8 mouse cellular contexts compared by ENCODE assay signal in genomic region chr13:98496917-98497870, GRCm38 (mm10). TPM values are rescaled to one million over a fixed set of nuclear protein-coding genes. Genes with fewer than 3 reads are reported as not detected.
DNase-seq lines count a peak whose midpoint lies in the region; ATAC-seq and TF ChIP-seq lines count a peak whose summit lies in the region.

No protein-coding gene starts in this region.

- no peak overlapping the region for H3K27ac ChIP-seq in intestine, embryonic 14.5 days (ENCODE audit: low read depth)
- H3K27ac ChIP-seq in intestine, embryonic 16.5 days (ENCODE audit: low read length) = no peak overlapping the region
- H3K27ac ChIP-seq in ES-Bruce4 (ENCODE audit: insufficient read depth, low read length) = no peak overlapping the region
- H3K27ac ChIP-seq in embryonic facial prominence, embryonic 11.5 days (replicated peaks; ENCODE audit: low read depth, low read length) = no peak overlapping the region
- no peak overlapping the region for H3K27ac ChIP-seq in kidney, embryonic 14.5 days (ENCODE audit: low read depth, low read length)
- no peak overlapping the region for H3K27ac ChIP-seq in thymus, adult 2 months (ENCODE audit: control insufficient read depth, insufficient read depth, low read length)

- WGBS in intestine, embryonic 14.5 days = 34% methylated on average over 16 of the region's 16 CpGs
- 35% methylated on average over 16 of the region's 16 CpGs for WGBS in intestine, embryonic 16.5 days
- WGBS in embryonic facial prominence, embryonic 11.5 days = 24% methylated on average over 16 of the region's 16 CpGs
- 18% methylated on average over 16 of the region's 16 CpGs for WGBS in kidney, embryonic 14.5 days
- 42% methylated on average over 16 of the region's 16 CpGs for WGBS in thymus, adult 2 months

- no peaks in the 10 kb centered on the region for H3K36me3 ChIP-seq in intestine, embryonic 14.5 days (ENCODE audit: control insufficient read depth, insufficient read depth, low read length)
- H3K36me3 ChIP-seq in intestine, embryonic 16.5 days (ENCODE audit: control insufficient read depth, insufficient read depth, low read length) = no peaks in the 10 kb centered on the region
- H3K36me3 ChIP-seq in ES-Bruce4 (ENCODE audit: control insufficient read depth, insufficient read depth, low read length, poor library complexity, severe bottlenecking) = no peaks in the 10 kb centered on the region
- no peaks in the 10 kb centered on the region for H3K36me3 ChIP-seq in embryonic facial prominence, embryonic 11.5 days (replicated peaks; ENCODE audit: control insufficient read depth, insufficient read depth, low read depth, low read length)
- H3K36me3 ChIP-seq in kidney, embryonic 14.5 days (ENCODE audit: control insufficient read depth, insufficient read depth, low read length) = no peaks in the 10 kb centered on the region
- H3K36me3 ChIP-seq in thymus, adult 2 months (ENCODE audit: control insufficient read depth, insufficient read depth, low read length) = no peaks in the 10 kb centered on the region

- H3K4me1 ChIP-seq in intestine, embryonic 14.5 days (replicated peaks; ENCODE audit: control insufficient read depth, insufficient read depth, low read length) = no peaks in the 10 kb centered on the region
- no peaks in the 10 kb centered on the region for H3K4me1 ChIP-seq in intestine, embryonic 16.5 days (ENCODE audit: control insufficient read depth, insufficient read depth, low read length)
- H3K4me1 ChIP-seq in ES-Bruce4 (ENCODE audit: control insufficient read depth, insufficient read depth, low read length) = no peaks in the 10 kb centered on the region
- H3K4me1 ChIP-seq in embryonic facial prominence, embryonic 11.5 days (ENCODE audit: control insufficient read depth, insufficient read depth, low read length) = no peaks in the 10 kb centered on the region
- 0 out of 2 replicates have a peak, but pooled peaks cover 3% of the 10 kb centered on the region for H3K4me1 ChIP-seq in kidney, embryonic 14.5 days (ENCODE audit: control insufficient read depth, insufficient read depth, low read length)
- no peaks in the 10 kb centered on the region for H3K4me1 ChIP-seq in thymus, adult 2 months (replicated peaks; ENCODE audit: control insufficient read depth, insufficient read depth, low read length)

- no peak overlapping the region for H3K9ac ChIP-seq in intestine, embryonic 14.5 days (ENCODE audit: low read length)
- no peak overlapping the region for H3K9ac ChIP-seq in intestine, embryonic 16.5 days (ENCODE audit: low read depth, low read length)
- no peak overlapping the region for H3K9ac ChIP-seq in ES-Bruce4 (ENCODE audit: low read depth, poor library complexity, severe bottlenecking)
- no peak overlapping the region for H3K9ac ChIP-seq in embryonic facial prominence, embryonic 11.5 days (replicated peaks; ENCODE audit: low read length)
- no peak overlapping the region for H3K9ac ChIP-seq in kidney, embryonic 14.5 days (ENCODE audit: low read depth, low read length)

- TF ChIP-seq EP300 in ES-Bruce4 (IDR thresholded peaks at IDR 0.05; ENCODE audit: insufficient read depth, low read depth, low read length) = no peak

- H3K9me3 ChIP-seq in intestine, embryonic 14.5 days (ENCODE audit: control insufficient read depth, low read length) = no peaks in the 10 kb centered on the region
- H3K9me3 ChIP-seq in intestine, embryonic 16.5 days (ENCODE audit: control insufficient read depth, low read length) = no peaks in the 10 kb centered on the region
- no peaks in the 10 kb centered on the region for H3K9me3 ChIP-seq in ES-Bruce4 (replicated peaks; ENCODE audit: control insufficient read depth, insufficient read depth, low read length, poor library complexity, severe bottlenecking)
- no peaks in the 10 kb centered on the region for H3K9me3 ChIP-seq in embryonic facial prominence, embryonic 11.5 days (replicated peaks; ENCODE audit: control insufficient read depth, low read length)
- no peaks in the 10 kb centered on the region for H3K9me3 ChIP-seq in kidney, embryonic 14.5 days (ENCODE audit: control insufficient read depth, low read length)

- DNase-seq in intestine, embryonic 14.5 days (ENCODE audit: low spot score) = peak; percentile 64
- DNase-seq in embryonic facial prominence, embryonic 11.5 days (ENCODE audit: low spot score) = peak; percentile 55
- peak; percentile 68 for DNase-seq in retina, embryonic 14.5 days (ENCODE audit: low spot score)
- no peak for DNase-seq in spleen, adult 18-20 months
- DNase-seq in thymus, adult 2 months = no peak

- peaks cover 35% of the 10 kb centered on the region for H3K27me3 ChIP-seq in intestine, embryonic 14.5 days (replicated peaks; ENCODE audit: control insufficient read depth, insufficient read depth, low read length)
- peaks cover 41% of the 10 kb centered on the region for H3K27me3 ChIP-seq in intestine, embryonic 16.5 days (replicated peaks; ENCODE audit: control insufficient read depth, insufficient read depth, low read length)
- peaks cover 5% of the 10 kb centered on the region for H3K27me3 ChIP-seq in ES-Bruce4 (ENCODE audit: control insufficient read depth, insufficient read depth, low read length, poor library complexity, severe bottlenecking)
- H3K27me3 ChIP-seq in embryonic facial prominence, embryonic 11.5 days (ENCODE audit: control insufficient read depth, insufficient read depth, low read length) = peaks cover 19% of the 10 kb centered on the region
- peaks cover 48% of the 10 kb centered on the region for H3K27me3 ChIP-seq in kidney, embryonic 14.5 days (ENCODE audit: control insufficient read depth, insufficient read depth, low read length)
- no peaks in the 10 kb centered on the region; the same call in none of the 2 replicates for H3K27me3 ChIP-seq in thymus, adult 2 months (ENCODE audit: control insufficient read depth, insufficient read depth, low read length)

- ATAC-seq in intestine, embryonic 14.5 days (replicated peaks; ENCODE audit: low FRiP score, low TSS enrichment, low read depth) = no peak
- no peak for ATAC-seq in intestine, embryonic 16.5 days
- 0 out of 2 replicates have a peak, but pooled peaks have one; percentile 29 for ATAC-seq in embryonic facial prominence, embryonic 11.5 days (replicated peaks; ENCODE audit: insufficient number of reproducible peaks, low FRiP score, low TSS enrichment, low read depth)
- peak; percentile 51 for ATAC-seq in kidney, embryonic 14.5 days (ENCODE audit: low FRiP score, low TSS enrichment)

- TF ChIP-seq CTCF in ES-Bruce4 (IDR thresholded peaks at IDR 0.05; ENCODE audit: low read depth, low read length) = peak; percentile 54
- no peak for TF ChIP-seq CTCF in thymus, adult 2 months (IDR thresholded peaks at IDR 0.05; ENCODE audit: borderline replicate concordance, control insufficient read depth, extremely low read depth, insufficient read depth, low read length, poor library complexity)

- no peak overlapping the region for H3K4me3 ChIP-seq in intestine, embryonic 14.5 days (ENCODE audit: low read depth, low read length)
- H3K4me3 ChIP-seq in intestine, embryonic 16.5 days (ENCODE audit: low read length) = no peak overlapping the region
- H3K4me3 ChIP-seq in ES-Bruce4 (ENCODE audit: low read depth, low read length) = no peak overlapping the region
- H3K4me3 ChIP-seq in embryonic facial prominence, embryonic 11.5 days (ENCODE audit: low read depth, low read length) = no peak overlapping the region
- no peak overlapping the region for H3K4me3 ChIP-seq in kidney, embryonic 14.5 days (ENCODE audit: low read length)
- H3K4me3 ChIP-seq in thymus, adult 2 months (ENCODE audit: control insufficient read depth, insufficient read depth, low read length) = no peak overlapping the region

- no peak overlapping the region for H3K4me2 ChIP-seq in intestine, embryonic 14.5 days (ENCODE audit: low read length)
- no peak overlapping the region for H3K4me2 ChIP-seq in intestine, embryonic 16.5 days (ENCODE audit: low read depth, low read length)
- H3K4me2 ChIP-seq in embryonic facial prominence, embryonic 11.5 days (ENCODE audit: low read depth, low read length) = no peak overlapping the region
- no peak overlapping the region for H3K4me2 ChIP-seq in kidney, embryonic 14.5 days (replicated peaks; ENCODE audit: low read depth, low read length)

- no peak for TF ChIP-seq POLR2A in ES-Bruce4 (IDR thresholded peaks at IDR 0.05; ENCODE audit: insufficient read depth, low read length)
- TF ChIP-seq POLR2A in thymus, adult 2 months (IDR thresholded peaks at IDR 0.05; ENCODE audit: control insufficient read depth, extremely low read depth, insufficient read depth, low read length, poor library complexity) = no peak

RNA-seq across cellular contexts. Expression of gene Gm10320, which starts 5.4 kb away (rescaled TPM):
- polyA plus RNA-seq in intestine, embryonic 14.5 days (2014; fragmentation: Nextera tagmentation; extraction: Ambion mirVana) = 1.3 and 1.4 TPM in 2 replicates
- polyA plus RNA-seq in intestine, embryonic 16.5 days (2015; fragmentation: Nextera tagmentation; extraction: Ambion mirVana) = 1.3 and 2.5 TPM in 2 replicates
- 3.4 and 7.8 TPM in 2 replicates for polyA plus RNA-seq in ES-Bruce4 (2011; ENCODE audit: insufficient read depth, insufficient read length, low read depth, missing spikeins)
- polyA plus RNA-seq in embryonic facial prominence, embryonic 11.5 days (2014; fragmentation: Nextera tagmentation; extraction: Ambion mirVana) = 1.2 and 1.5 TPM in 2 replicates
- 1.2 TPM in 2 replicates for polyA plus RNA-seq in kidney, embryonic 14.5 days (2014; fragmentation: Nextera tagmentation; extraction: Ambion mirVana)
- polyA plus RNA-seq in thymus, adult 2 months (2012; rRNA removed) = 1.2 and 2.4 TPM in 2 replicates

Comparison
In these comparisons a context has a peak if more than half of its experiments do, and no peak if none do; other contexts are left out.
1. ATAC-seq: peak in embryonic facial prominence, embryonic 11.5 days (single experiment) and kidney, embryonic 14.5 days (single experiment); none in intestine, embryonic 14.5 days (single experiment) and intestine, embryonic 16.5 days (single experiment).
2. DNase-seq: peak in intestine, embryonic 14.5 days (single experiment), embryonic facial prominence, embryonic 11.5 days (single experiment) and retina, embryonic 14.5 days (single experiment); none in spleen, adult 18-20 months (0 of 2) and thymus, adult 2 months (single experiment).